9 mouse cellular contexts compared by ENCODE assay signal in the genomic region with DNA sequence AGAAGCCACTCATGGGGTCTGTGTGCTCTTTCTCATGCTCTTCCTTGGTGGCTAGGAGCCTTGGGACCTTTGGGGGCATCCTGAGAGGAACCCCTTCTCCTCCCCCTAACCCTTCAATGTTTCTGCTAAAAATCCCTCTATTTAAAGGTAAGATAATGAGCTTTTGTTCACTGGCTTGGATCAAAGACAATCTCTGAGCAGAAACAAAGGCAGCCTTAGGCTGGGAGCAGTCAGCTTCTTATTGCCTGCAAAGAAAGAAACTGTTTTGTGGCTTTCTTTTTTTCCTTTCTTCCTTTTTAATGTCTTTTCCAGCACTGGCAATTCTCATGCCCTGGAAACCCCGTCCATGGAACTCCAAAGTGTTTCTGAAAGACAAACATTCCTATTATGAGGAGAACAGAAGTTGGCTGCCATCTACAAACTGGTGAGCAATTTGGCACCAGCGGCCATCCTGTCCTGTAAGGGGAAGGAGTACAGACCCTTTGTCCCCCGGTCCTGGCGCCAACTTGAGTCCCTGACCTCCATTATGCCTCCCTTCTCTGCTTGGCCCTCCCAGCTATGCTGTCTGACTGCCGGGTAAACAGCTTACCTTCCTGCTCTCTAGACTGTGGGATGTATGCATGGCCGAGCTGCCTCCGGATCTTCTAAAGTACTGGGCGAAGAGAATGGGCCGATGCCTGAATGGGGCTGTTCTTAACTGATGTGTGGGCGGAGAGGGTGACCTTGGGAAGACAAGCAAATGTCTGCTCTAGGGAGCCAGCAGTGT. TPM values are rescaled to one million over a fixed set of nuclear protein-coding genes. Genes with fewer than 3 reads are reported as not detected.
DNase-seq lines count a peak whose midpoint lies in the region.
"Had no signal": no experiment of that assay in that cellular context is flagged by ENCODE, and none has a peak within 500 bp of the region (broad histone marks: within the 10 kb centered on the region; RNA-seq: fewer than 3 reads in every experiment).

No protein-coding gene starts in this region.

- no peaks in the 10 kb centered on the region for H3K36me3 ChIP-seq in hindbrain, embryonic 10.5 days

- no peaks in the 10 kb centered on the region for H3K9me3 ChIP-seq in hindbrain, embryonic 10.5 days

- no peaks in the 10 kb centered on the region for H3K27me3 ChIP-seq in hindbrain, embryonic 10.5 days (ENCODE audit: insufficient read depth, poor library complexity, severe bottlenecking)

- DNase-seq in brain, adult 2 months (ENCODE audit: low read depth, low spot score) = peak; percentile 45
- DNase-seq in cerebellum, postnatal 10 days = peak; percentile 38 to 65
- peak; percentile 56 for DNase-seq in hindbrain, embryonic 10.5 days (ENCODE audit: low spot score)
- DNase-seq in lung, postnatal 10 days = peak; percentile 49
- peak; percentile 40 for DNase-seq in right cerebral cortex, postnatal 25 days
- no peak for DNase-seq in adrenal gland, adult 8-10 months
- DNase-seq in adipocyte (ENCODE audit: low spot score) = no peak
- DNase-seq in kidney, postnatal 10 days = no peak

- H3K4me1 ChIP-seq in hindbrain, embryonic 10.5 days (replicated peaks) = peaks cover 55% of the 10 kb centered on the region

- no peak overlapping the region for H3K4me3 ChIP-seq in hindbrain, embryonic 10.5 days

- peak overlapping the region; percentile 87 for H3K27ac ChIP-seq in hindbrain, embryonic 10.5 days

- 32% methylated on average over 10 of the region's 10 CpGs for WGBS in hindbrain, embryonic 10.5 days

RNA-seq across cellular contexts. Expression of a gene that starts 56.4 kb away (rescaled TPM):
- polyA plus RNA-seq in hindbrain, embryonic 10.5 days (2016; fragmentation: Nextera tagmentation; extraction: Ambion mirVana) = 0.06 TPM in 1 of 2 replicates, not detected in the other
- not detected for total RNA-seq in adrenal gland, adult 8-10 months (2022)
- polyA plus RNA-seq: stomach, embryonic 16.5 days had no signal

Comparison
In these comparisons a context has a peak if more than half of its experiments do, and no peak if none do; other contexts are left out.
1. DNase-seq: peak in brain, adult 2 months (single experiment), cerebellum, postnatal 10 days (2 of 2), hindbrain, embryonic 10.5 days (single experiment), lung, postnatal 10 days (single experiment) and right cerebral cortex, postnatal 25 days (single experiment); none in adrenal gland, adult 8-10 months (single experiment), adipocyte (single experiment) and kidney, postnatal 10 days (single experiment).